Mouse (Mus musculus) ovary, adult 18-20 months (tissue): ENCODE data around the gene Lclat1.

Experiments used
- DNase-seq: peaks from one replicate; pipeline ENCODE4 v3.0.0; 2022; ENCODE audit warnings: low spot score, mixed read lengths

Gene Lclat1

DNA sequence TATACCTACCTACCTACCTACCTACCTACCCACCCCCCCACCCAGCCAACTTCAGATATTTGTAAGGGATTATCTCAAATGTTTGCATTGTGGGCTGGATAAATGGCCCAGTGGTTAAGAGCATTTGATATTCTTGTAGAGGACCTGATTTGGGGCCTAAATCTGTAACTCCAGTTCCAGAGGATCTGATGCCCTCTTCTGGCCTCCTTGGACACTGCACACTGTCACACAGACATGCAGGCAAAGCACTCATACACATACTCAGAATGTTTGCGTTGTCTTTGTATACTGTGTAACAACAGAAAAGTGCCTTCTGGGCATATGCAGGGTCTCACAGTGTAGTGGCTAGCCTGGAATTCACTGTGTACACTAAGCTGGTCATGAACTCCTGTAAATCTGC lies 88.4 kb downstream of the Lclat1 start:
- no peak for DNase-seq

- DNase-seq: no peak
These were observed 89.9 kb downstream of the Lclat1 start for GRCm38 (mm10) chr17:73197724-73198123.

GRCm38 (mm10) chr17:73199387-73199786 lies 91.6 kb downstream of the Lclat1 start:
- no peak for DNase-seq

- DNase-seq: no peak
These were observed 92.6 kb downstream of the Lclat1 start for GRCm38 (mm10) chr17:73200380-73200779.

GRCm38 (mm10) chr17:73203642-73204332 lies 96.0 kb downstream of the Lclat1 start:
- no peak for DNase-seq

GRCm38 (mm10) chr17:73210960-73211531 lies 103.3 kb downstream of the Lclat1 start:
- DNase-seq: no peak

DNA sequence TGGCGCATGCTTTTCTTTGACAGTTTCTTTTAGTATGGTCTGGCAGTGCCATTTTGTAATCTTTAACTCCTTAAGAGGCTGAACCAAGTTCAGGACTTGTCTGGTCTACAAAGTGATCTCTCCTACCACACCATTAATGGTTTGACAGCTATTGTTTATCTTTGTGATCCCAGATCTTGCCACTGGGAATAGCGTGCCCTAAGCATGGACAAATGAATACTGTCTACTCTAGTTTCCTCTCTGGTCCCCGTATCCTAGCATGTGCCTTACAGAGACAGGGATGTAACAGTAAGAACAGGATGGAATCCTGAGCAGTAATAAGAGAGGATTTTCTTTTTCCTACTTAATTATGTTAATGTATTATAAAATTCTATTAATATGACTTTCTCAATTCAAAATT lies 105.0 kb downstream of the Lclat1 start:
- no peak for DNase-seq

DNA sequence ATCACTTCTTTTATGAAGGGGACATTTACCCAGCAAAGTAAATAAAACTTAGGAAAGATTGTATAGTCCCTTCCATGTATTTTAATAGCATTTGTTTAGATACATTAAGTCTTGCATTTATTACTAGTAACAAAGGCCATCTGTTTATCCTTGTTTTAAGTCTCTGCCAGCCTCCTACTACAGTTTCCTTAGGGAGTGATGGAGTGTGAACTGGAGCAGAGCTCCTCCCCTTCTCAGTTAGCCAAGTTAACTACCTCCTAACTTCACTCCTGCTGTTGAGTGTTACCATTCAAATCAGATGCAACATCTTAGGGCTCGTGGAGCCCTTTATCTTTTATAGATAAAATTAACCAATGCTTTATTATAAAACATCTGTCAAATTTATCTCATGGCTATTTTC lies 105.4 kb downstream of the Lclat1 start:
- no peak for DNase-seq

DNA sequence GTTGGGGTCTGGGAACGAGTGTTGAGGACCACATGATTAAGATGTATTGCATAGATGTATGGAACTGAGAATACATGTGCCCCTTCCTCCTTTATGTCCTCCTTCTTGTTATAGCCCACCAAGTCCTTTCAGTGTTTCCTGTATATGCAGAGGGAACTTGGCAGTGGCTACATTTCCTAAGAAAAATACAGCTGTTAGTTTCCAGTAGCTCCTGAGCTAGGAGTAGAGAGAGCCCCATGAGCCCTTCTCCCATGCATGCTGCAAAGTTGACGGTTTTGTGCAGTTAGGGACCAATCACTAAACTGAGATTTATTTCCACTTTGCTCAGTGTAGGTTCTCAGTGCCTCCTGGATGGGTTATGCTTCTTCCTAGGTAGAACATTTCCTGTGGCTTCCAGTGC lies 105.9 kb downstream of the Lclat1 start:
- no peak for DNase-seq

DNA sequence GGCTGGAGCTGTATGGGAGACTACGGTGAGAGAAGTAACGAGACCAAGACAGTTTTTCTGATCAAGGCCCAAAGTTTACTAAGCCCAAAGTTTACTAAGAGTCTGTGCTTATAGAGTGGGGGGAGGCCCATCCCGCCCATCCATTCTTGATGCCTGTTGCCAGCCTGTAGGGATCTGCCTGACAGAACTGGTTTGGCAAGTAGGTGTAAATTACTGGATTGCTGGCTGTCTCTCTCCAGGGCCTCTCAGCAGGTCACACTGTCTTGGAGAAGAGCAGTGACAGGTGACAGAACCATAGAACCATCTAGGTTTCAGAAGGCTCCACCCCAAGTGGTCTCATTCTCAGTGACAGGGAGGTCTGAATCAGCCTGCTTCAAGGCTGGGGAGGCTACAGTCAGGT lies 109.5 kb downstream of the Lclat1 start:
- DNase-seq: no peak

GRCm38 (mm10) chr17:73220746-73221145 lies 113.0 kb downstream of the Lclat1 start:
- DNase-seq: no peak

- DNase-seq: no peak
These were observed 114.3 kb downstream of the Lclat1 start for GRCm38 (mm10) chr17:73222077-73222476.

DNA sequence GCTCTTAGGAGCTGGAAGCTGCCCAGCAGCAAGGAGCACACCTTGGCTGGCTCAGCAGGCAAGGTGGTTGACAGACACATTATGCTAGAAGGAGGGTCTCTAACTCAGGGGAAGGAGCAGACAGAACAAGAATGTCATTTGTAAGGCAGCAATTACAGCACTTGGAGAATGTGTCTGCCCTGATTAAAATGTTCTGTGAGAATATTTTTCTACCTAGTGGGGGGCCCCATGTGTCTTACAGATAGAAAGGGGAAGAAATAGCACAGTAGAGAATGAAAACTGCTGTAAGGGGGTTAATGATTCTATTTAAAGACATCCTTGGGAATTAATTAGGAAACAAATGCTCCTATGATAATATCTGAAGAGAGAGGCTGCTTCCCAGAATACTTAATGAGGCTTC lies 117.7 kb downstream of the Lclat1 start:
- no peak for DNase-seq

- peak; percentile 74 for DNase-seq
These were observed 118.2 kb downstream of the Lclat1 start for GRCm38 (mm10) chr17:73225996-73226395.

GRCm38 (mm10) chr17:73226595-73226994 lies 118.8 kb downstream of the Lclat1 start:
- no peak for DNase-seq

GRCm38 (mm10) chr17:73227361-73227760 lies 119.6 kb downstream of the Lclat1 start:
- no peak for DNase-seq

- DNase-seq: no peak
These were observed 121.8 kb downstream of the Lclat1 start for GRCm38 (mm10) chr17:73229445-73230155.

- no peak for DNase-seq
These were observed 122.7 kb downstream of the Lclat1 start for GRCm38 (mm10) chr17:73230340-73230989.

GRCm38 (mm10) chr17:73231337-73231736 lies 123.6 kb downstream of the Lclat1 start:
- DNase-seq: no peak

- no peak for DNase-seq
These were observed 124.8 kb downstream of the Lclat1 start for GRCm38 (mm10) chr17:73232593-73232992.

DNA sequence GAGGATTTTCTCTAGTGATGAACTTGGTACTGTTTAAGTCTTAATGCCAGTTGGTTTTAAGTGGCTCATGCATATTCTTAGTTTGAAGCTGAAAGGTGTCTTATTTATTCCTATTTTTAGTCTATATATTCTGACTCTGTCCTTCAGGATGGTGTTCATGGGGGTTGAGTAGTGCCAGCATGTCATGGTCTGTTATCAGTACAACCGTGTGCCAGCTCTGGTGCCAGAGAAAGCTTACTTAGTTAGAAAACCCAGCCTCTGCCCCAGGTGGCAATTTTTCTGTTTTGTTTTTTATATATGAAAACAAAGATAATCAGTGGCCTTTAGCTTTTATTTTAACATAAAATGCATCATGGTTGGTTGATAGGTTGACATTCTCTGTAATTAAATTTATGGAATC lies 126.2 kb downstream of the Lclat1 start:
- no peak for DNase-seq

GRCm38 (mm10) chr17:73237178-73237853 lies 129.5 kb downstream of the Lclat1 start:
- DNase-seq: peak; percentile 62
